Mouse (Mus musculus): ENCODE measurements around the gene Crx. TPM values are rescaled to one million over a fixed set of nuclear protein-coding genes. Genes with fewer than 3 reads are reported as not detected.

The Crx gene
- polyA plus RNA-seq, 1 experiment = not detected

- H3K4me1 ChIP-seq (ENCODE audit: control insufficient read depth, insufficient read depth, insufficient read length, low read length) = no peaks in the 10 kb centered on the region
- no peak overlapping the region for H3K4me3 ChIP-seq (ENCODE audit: low read depth, low read length)
These were observed 26.8 kb upstream of the Crx start for GRCm38 (mm10) chr7:15906602-15907001.

GRCm38 (mm10) chr7:15905861-15906260 is 26.1 kb upstream of the Crx start:
- TF ChIP-seq POLR2A (IDR thresholded peaks at IDR 0.05; ENCODE audit: low read depth, low read length) (no peak), CTCF (IDR thresholded peaks at IDR 0.05; ENCODE audit: extremely low read depth, insufficient read length, insufficient replicate concordance, low read depth, low read length) (no peak)
- Histone ChIP-seq H3K27ac (ENCODE audit: insufficient read depth, low read depth, low read length) (no peak overlapping the region), H3K36me3 (ENCODE audit: control insufficient read depth, insufficient read depth, low read length) (no peaks in the 10 kb centered on the region), H3K27me3 (ENCODE audit: control insufficient read depth, insufficient read depth, low read length) (no peaks in the 10 kb centered on the region), H3K4me3 (ENCODE audit: low read depth, low read length) (no peak overlapping the region), H3K4me1 (ENCODE audit: control insufficient read depth, insufficient read depth, insufficient read length, low read length) (no peaks in the 10 kb centered on the region)
- 75% methylated on average over 7 of the region's 7 CpGs for WGBS

More at GRCm38 (mm10) chr7:15906602-15907001, 26.8 kb upstream of the Crx start:
- WGBS = 84% methylated on average over 1 of the region's 1 CpGs
- no peaks in the 10 kb centered on the region for H3K27me3 ChIP-seq (ENCODE audit: control insufficient read depth, insufficient read depth, low read length)
- no peaks in the 10 kb centered on the region for H3K36me3 ChIP-seq (ENCODE audit: control insufficient read depth, insufficient read depth, low read length)
- H3K27ac ChIP-seq (ENCODE audit: insufficient read depth, low read depth, low read length) = no peak overlapping the region
- TF ChIP-seq CTCF (IDR thresholded peaks at IDR 0.05; ENCODE audit: extremely low read depth, insufficient read length, insufficient replicate concordance, low read depth, low read length) (no peak), POLR2A (IDR thresholded peaks at IDR 0.05; ENCODE audit: low read depth, low read length) (no peak)

DNA sequence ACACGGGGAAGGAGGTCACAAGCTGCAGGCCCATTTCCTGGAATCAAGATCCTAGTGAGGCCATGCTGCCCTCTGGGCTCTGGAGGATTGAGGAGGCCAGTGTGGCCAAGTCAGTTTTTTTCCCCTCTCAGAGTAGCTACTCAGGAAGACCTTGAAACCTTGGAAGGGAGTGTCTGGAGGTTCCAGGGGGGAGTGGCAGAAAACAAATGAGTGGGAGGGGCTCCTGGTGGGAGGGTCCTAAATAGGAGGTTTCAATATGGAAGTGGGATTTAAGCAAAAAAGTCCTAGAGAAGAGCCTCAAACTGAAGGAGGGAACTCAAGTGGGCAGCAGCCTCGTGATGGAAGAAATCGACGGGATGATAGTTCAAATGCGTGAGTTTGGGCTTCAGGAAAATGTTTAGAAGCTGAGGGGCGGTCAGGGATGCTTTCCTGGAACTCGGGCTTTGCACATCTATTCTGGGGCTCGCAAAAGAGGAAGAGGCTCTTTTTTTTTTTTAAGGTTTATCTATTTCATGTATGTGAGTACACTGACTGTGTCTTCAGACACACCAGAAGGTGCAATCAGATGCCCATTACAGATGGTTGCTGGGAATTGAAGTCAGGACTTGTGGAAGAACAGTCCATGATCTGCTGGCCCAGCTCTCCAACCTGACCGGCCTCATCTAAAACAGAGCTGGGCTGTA is 21.7 kb upstream of the Crx start:
- no peak overlapping the region for H3K4me3 ChIP-seq (ENCODE audit: low read depth, low read length)
- TF ChIP-seq POLR2A (IDR thresholded peaks at IDR 0.05; ENCODE audit: low read depth, low read length) (no peak), CTCF (IDR thresholded peaks at IDR 0.05; ENCODE audit: extremely low read depth, insufficient read length, insufficient replicate concordance, low read depth, low read length) (no peak)
- no peak overlapping the region for H3K27ac ChIP-seq (ENCODE audit: insufficient read depth, low read depth, low read length)
- no peaks in the 10 kb centered on the region for H3K4me1 ChIP-seq (ENCODE audit: control insufficient read depth, insufficient read depth, insufficient read length, low read length)
- WGBS = 74% methylated on average over 9 of the region's 9 CpGs
- no peaks in the 10 kb centered on the region for H3K36me3 ChIP-seq (ENCODE audit: control insufficient read depth, insufficient read depth, low read length)
- no peaks in the 10 kb centered on the region for H3K27me3 ChIP-seq (ENCODE audit: control insufficient read depth, insufficient read depth, low read length)

DNA sequence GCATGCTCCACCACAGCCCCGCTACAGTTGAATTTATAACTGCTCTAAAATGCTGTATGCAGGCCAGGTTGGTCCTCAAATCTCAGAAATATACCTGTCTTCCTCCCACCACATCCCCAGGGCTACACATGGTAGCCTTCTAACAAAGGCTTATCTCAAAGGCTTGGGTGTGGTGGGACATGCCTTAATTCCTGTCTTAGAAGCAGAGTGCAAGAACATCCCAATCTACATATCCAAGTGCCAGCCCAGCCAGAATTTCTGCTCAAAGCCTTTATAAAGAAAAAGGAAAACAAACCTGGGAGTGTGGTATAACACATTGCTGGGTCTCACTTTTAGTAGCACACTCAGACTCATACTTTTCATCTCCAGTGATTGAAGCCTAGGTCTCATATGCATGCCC is 14.5 kb upstream of the Crx start:
- Histone ChIP-seq H3K36me3 (ENCODE audit: control insufficient read depth, insufficient read depth, low read length) (no peaks in the 10 kb centered on the region), H3K4me3 (ENCODE audit: low read depth, low read length) (no peak overlapping the region), H3K27ac (ENCODE audit: insufficient read depth, low read depth, low read length) (no peak overlapping the region), H3K27me3 (ENCODE audit: control insufficient read depth, insufficient read depth, low read length) (no peaks in the 10 kb centered on the region), H3K4me1 (ENCODE audit: control insufficient read depth, insufficient read depth, insufficient read length, low read length) (no peaks in the 10 kb centered on the region)
- WGBS = 78% methylated on average over 1 of the region's 1 CpGs
- TF ChIP-seq POLR2A (IDR thresholded peaks at IDR 0.05; ENCODE audit: low read depth, low read length) (no peak), CTCF (IDR thresholded peaks at IDR 0.05; ENCODE audit: extremely low read depth, insufficient read length, insufficient replicate concordance, low read depth, low read length) (no peak)

DNA sequence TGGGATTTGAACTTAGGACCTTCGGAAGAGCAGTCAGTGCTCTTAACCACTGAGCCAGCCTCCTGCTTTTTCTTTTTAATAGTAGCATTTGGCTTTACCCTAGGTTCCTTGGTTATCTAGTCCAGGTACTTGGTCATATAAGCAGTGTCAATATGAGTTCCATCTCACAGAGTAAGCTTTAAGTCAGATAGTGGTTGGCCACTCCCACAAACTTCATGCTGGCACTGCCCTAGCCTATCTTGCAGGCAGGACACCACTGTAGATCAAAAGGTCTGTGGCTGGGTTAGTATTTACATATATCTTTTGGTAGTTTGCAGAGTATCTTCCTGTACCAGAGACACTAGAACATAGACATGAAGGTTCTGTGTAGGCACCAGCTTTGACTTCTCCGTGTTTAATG is 4.4 kb upstream of the Crx start:
- no peaks in the 10 kb centered on the region for H3K4me1 ChIP-seq (ENCODE audit: control insufficient read depth, insufficient read depth, insufficient read length, low read length)
- no peak overlapping the region for H3K4me3 ChIP-seq (ENCODE audit: low read depth, low read length)
- no peaks in the 10 kb centered on the region for H3K36me3 ChIP-seq (ENCODE audit: control insufficient read depth, insufficient read depth, low read length)
- no peaks in the 10 kb centered on the region for H3K27me3 ChIP-seq (ENCODE audit: control insufficient read depth, insufficient read depth, low read length)
- H3K27ac ChIP-seq (ENCODE audit: insufficient read depth, low read depth, low read length) = no peak overlapping the region
- TF ChIP-seq CTCF (IDR thresholded peaks at IDR 0.05; ENCODE audit: extremely low read depth, insufficient read length, insufficient replicate concordance, low read depth, low read length) (no peak), POLR2A (IDR thresholded peaks at IDR 0.05; ENCODE audit: low read depth, low read length) (no peak)
- WGBS = 84% methylated on average over 2 of the region's 2 CpGs

GRCm38 (mm10) chr7:15882317-15882716 is 2.5 kb upstream of the Crx start, which contains the start of gene Crxos:
Gene Crxos, plus strand, starts transcription at chr7:15882617.
- Histone ChIP-seq H3K36me3 (ENCODE audit: control insufficient read depth, insufficient read depth, low read length) (no peaks in the 10 kb centered on the region), H3K4me1 (ENCODE audit: control insufficient read depth, insufficient read depth, insufficient read length, low read length) (no peaks in the 10 kb centered on the region), H3K27me3 (ENCODE audit: control insufficient read depth, insufficient read depth, low read length) (no peaks in the 10 kb centered on the region), H3K4me3 (ENCODE audit: low read depth, low read length) (no peak within 1 kb of the TSS), H3K27ac (ENCODE audit: insufficient read depth, low read depth, low read length) (no peak within 1 kb of the TSS)
- TF ChIP-seq POLR2A (IDR thresholded peaks at IDR 0.05; ENCODE audit: low read depth, low read length) (no peak), CTCF (IDR thresholded peaks at IDR 0.05; ENCODE audit: extremely low read depth, insufficient read length, insufficient replicate concordance, low read depth, low read length) (no peak)
- 86% methylated on average over 2 of the region's 2 CpGs for WGBS

GRCm38 (mm10) chr7:15881831-15882230 is 2.1 kb upstream of the Crx start:
- no peaks in the 10 kb centered on the region for H3K27me3 ChIP-seq (ENCODE audit: control insufficient read depth, insufficient read depth, low read length)
- TF ChIP-seq CTCF (IDR thresholded peaks at IDR 0.05; ENCODE audit: extremely low read depth, insufficient read length, insufficient replicate concordance, low read depth, low read length) (no peak), POLR2A (IDR thresholded peaks at IDR 0.05; ENCODE audit: low read depth, low read length) (no peak)
- no peaks in the 10 kb centered on the region for H3K4me1 ChIP-seq (ENCODE audit: control insufficient read depth, insufficient read depth, insufficient read length, low read length)
- H3K36me3 ChIP-seq (ENCODE audit: control insufficient read depth, insufficient read depth, low read length) = no peaks in the 10 kb centered on the region
- 59% methylated on average over 3 of the region's 3 CpGs for WGBS
- no peak overlapping the region for H3K4me3 ChIP-seq (ENCODE audit: low read depth, low read length)
- no peak overlapping the region for H3K27ac ChIP-seq (ENCODE audit: insufficient read depth, low read depth, low read length)

Data from small intestine, adult 2 months (tissue).